Mouse (Mus musculus) ovary, postnatal 14 days (tissue): Measurements from ENCODE around the gene Mettl26.

Experiments
- DNase-seq: peaks from one replicate; pipeline ENCODE4 v3.0.0; 2022; ENCODE audit warnings: low spot score

Gene Mettl26

DNA sequence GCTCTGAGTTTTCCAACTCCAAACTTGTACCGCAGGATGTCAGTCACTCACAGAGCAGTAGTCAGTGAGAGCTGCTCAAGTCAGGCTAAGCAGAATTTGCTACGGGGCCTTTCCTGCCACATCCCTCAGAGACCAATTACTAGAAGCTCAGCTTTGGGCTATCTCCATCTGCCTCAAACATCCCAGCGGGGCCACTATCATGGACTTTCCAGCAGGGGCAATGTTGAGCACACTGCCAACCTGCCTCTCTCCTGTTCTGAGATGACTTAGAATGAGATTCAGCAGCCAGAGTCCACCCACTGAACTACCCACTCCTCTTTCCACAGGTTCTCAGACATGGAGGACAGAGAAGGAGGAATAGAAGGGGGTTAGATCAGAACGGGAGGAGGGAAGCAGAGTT is 10.8 kb downstream of the Mettl26 start:
- DNase-seq, result no peak

- DNase-seq, result no peak
Measured at GRCm38 (mm10) chr17:25886806-25887205, 11.9 kb downstream of the Mettl26 start.

GRCm38 (mm10) chr17:25887467-25887866 is 12.6 kb downstream of the Mettl26 start:
- DNase-seq, result no peak

- DNase-seq, result no peak
Measured at GRCm38 (mm10) chr17:25888837-25889236, 14.0 kb downstream of the Mettl26 start.

DNA sequence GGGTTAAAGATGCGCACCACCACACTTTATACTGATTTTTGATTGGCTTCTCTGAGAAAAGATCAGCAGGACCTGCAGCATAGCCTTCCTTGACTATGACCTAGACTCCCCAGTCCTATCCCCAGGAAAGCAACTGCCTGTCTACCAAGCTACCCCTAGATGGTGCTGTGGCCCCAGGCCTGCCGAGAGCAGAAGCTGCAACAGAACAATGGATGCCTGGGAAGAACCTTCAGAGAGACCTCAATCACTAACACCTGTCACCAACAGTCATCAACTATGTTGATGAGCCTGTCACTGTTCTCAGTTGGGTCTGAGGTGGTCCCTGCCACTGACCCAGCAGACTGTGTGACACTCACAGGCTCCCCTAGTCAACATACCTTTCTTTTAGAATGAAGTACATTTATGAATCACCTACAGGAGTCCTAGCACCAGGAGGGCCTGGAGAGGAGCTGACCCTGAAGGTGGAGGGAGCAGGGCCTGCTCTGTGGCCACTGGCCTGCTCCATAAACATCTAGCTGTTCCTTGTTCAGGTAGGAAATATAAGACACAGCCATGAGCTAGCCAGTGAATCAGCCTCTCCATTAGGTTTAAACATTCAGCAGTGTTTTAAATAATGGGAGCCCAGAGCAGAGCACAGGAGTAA is 19.2 kb downstream of the Mettl26 start:
- DNase-seq, result no peak

DNA sequence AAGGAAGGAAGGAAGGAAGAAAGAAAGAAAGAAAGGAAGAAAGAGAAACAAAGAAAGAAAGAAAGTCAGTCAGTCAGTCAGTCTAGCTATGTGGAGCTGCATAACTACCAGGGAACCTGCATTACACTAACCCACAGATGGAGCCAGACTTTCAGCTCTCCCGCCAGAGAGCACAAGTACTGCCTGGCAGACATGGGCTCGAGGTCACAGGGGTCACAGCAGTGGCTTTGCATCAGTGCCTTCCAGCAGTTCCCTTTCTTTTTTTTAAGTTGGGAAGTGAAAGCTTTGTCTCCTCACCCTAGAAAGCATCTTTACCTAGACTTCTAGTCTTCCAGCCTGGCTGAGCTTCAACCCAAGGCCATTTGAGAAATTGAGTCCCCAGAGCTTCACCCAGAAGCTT is 20.5 kb downstream of the Mettl26 start:
- DNase-seq, result no peak

- DNase-seq, result no peak
Measured at GRCm38 (mm10) chr17:25895891-25896290, 21.0 kb downstream of the Mettl26 start.

DNA sequence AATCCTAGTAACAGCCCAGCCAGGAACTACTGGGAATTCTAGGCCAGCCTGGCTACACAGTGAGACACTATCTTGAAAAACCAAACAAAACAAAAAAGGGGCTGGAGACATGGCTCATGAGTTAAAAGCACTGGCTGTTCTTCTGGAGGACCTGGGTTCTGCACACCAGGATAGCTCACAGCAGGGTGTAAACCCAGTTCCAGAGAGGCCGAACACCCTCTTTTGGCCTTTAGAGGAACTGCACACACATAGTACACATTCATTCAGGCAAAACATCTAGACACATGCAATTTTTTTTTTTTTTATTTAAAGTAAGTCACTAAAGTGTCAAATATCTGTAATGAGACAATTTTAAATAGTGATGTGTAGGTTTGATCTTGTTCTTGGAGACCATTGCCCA is 25.3 kb downstream of the Mettl26 start:
- no peak for DNase-seq

GRCm38 (mm10) chr17:25903061-25903460 is 28.2 kb downstream of the Mettl26 start:
- DNase-seq, result no peak

GRCm38 (mm10) chr17:25907640-25908039 is 32.8 kb downstream of the Mettl26 start:
- DNase-seq, result no peak

- no peak for DNase-seq
Measured at GRCm38 (mm10) chr17:25911816-25912215, 36.9 kb downstream of the Mettl26 start.

DNA sequence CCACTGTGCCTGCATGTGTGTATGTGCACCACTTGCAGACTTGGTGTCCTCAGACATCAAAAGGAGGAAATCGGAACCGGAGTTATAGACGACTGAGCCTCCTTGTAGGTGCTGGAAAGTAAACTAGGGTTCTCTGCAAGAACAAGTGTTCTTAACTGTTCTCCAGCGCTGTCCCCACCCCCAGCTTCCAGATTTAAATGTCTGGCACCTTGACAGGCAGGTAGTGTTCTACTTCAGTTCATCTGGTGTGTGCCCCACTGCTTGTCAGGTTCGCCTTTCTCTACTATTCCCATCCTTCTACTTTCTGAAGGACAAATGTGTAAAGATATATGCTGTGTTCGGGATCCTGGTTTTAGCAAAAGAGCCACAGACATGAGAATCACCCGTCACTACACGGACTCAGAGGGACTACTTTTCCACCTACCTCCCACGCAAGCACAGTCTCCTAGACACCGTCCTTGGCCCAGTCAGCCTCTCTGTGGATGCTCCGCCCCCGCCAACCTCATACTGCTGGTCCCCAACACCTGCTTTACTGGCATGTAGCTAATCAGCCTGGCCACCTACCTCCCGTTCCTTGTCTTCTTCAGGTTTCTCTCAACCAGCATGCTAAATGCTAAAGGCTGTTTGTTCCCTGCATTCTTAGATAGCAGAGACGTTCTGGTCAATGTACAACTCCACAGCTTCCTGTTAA is 38.5 kb downstream of the Mettl26 start:
- no peak for DNase-seq

GRCm38 (mm10) chr17:25913877-25914275 is 39.0 kb downstream of the Mettl26 start:
- no peak for DNase-seq

DNA sequence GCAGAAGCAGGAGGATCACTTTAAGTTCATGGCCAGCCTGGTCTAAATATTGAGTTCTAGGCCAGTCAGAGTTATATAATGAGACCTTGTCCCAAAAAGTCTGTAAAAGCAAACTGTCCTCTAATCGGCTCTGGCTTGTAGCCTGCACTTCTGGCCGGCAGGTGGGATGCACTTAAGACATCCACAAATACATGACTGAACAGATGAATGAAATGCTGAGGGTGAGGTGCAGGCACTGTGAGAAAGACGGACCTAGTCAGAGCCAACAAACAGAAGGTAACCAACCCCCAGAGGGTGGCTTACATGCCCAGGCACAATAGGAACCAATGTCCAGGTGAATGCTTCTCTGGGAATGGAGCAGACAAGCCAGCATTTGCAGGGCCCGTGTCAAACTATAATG is 39.4 kb downstream of the Mettl26 start:
- DNase-seq, result no peak

DNA sequence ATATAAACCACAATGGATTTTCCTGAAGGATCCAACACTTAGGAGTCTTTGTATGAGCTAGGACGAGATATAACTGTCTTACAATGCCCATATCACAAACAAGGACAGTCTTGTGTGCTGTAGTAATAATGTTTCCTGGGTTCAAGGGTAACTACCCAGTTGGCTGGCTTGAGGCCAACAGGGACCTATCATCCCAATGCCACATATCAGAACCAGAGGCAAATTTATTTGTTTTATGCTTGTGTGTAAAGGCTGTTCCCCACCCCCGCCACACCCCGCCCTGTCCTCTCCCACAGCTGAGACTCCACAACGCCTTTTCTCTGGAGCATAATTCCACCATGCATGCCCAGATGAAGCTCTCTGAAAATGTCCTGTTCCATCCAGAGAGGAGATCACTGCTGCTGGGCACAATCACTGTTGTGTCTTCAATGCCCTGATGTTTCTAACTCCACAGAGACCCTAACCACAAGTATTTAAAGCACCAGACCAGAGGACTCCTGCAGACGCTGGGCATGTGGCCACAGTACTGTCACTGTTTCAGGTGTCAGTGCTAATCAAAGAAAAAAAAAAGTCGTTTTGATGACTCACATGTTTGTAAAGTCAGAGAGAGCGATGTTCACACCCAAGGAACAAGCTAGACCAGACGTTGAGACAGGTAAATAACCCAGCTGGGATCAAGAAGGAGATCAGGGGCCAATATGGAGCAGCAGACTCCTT is 42.2 kb downstream of the Mettl26 start:
- no peak for DNase-seq

- DNase-seq, result no peak
Measured at GRCm38 (mm10) chr17:25918037-25918750, 43.3 kb downstream of the Mettl26 start.

- peak; percentile 22 for DNase-seq
Measured at GRCm38 (mm10) chr17:25919144-25919785, 44.4 kb downstream of the Mettl26 start, which contains the start of gene Rab40c. Gene Rab40c, minus strand, starts transcription at chr17:25919727.

- DNase-seq, result peak; percentile 100
Measured at GRCm38 (mm10) chr17:25919786-25920642, 45.1 kb downstream of the Mettl26 start.

- no peak for DNase-seq
Measured at GRCm38 (mm10) chr17:25922120-25922519, 47.2 kb downstream of the Mettl26 start.

DNA sequence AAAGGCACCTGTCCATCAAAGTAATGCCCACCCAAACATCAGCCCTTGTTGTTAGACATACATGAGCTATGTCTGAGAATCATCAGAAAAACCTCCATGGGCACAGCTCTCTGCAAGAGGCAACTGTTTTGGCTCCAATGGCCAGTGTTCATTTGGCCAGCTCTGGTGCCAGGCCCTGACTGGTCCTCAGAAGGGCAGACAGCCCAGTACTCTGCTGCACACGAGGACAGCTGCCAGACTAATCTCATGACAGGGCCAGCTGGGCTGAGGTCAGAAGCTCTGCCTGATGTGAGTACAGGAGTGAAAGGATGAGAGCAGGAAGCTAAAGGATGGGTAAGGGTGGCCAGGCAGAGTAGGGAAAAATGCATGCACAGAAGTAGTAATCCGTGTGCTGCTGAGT is 50.5 kb downstream of the Mettl26 start:
- no peak for DNase-seq
